Mouse (Mus musculus): ENCODE data around the gene Inpp1.

The Inpp1 gene

DNA sequence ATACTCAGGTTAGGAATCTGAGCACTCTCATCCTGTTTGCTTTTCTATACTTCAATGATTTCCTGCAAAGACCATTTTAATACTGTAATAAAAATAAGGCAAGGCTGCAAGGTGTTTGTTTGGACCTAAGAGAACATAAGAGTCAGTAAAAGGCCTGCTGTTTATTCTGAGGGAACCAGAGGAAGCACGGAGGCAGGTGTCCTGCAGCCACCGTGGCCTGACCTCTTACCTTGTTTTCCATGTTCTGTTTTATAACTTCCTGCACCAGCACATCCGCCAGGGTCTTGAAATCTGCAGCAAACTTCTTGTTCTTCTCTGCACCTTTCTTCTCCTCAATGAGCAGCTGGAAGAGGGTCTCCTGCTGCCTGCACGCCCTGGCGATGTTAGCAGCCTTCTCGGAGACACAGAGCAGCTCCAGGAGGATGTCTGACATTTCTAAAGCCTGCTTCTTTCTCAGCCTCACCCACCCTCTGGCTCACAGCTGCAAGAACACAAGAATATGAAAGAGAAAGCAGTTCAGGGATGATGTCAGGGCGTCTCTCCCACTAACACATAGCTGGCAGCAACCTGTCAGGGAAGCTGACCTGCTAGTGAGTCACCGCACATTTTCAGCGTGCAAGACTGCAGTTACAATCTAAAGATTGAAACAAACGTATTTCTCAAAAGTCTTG is 18.3 kb downstream of the Inpp1 start:
- in situ Hi-C loops (cut with MboI; ENCODE audit: low pct_unique_long_range_greater_than_20kb in 1 of 2, low sequenced_read_pairs in 2 of 2, unreplicated experiment in 1 of 2) = no loop called here

DNA sequence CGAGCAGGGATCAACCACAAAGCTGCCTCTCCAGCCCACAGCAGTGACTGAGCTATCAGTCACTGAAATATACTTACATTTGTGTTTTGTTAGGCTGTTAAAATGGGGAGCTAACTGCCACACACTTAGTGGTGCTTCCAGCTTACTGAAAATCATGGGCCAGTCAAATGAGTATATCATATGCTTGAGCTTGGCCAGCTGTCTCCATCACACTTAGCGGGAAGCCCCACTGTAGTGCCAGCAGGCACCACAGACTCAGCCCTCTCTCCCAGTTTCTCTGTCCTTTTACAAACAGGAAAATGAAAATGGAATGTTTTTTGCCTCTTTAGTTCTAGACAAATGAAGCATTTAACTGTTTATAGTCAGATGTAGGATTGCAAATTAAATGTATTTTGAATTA is 21.6 kb downstream of the Inpp1 start:
- in situ Hi-C loops (cut with MboI; ENCODE audit: low pct_unique_long_range_greater_than_20kb in 1 of 2, low sequenced_read_pairs in 2 of 2, unreplicated experiment in 1 of 2) = no loop called here

DNA sequence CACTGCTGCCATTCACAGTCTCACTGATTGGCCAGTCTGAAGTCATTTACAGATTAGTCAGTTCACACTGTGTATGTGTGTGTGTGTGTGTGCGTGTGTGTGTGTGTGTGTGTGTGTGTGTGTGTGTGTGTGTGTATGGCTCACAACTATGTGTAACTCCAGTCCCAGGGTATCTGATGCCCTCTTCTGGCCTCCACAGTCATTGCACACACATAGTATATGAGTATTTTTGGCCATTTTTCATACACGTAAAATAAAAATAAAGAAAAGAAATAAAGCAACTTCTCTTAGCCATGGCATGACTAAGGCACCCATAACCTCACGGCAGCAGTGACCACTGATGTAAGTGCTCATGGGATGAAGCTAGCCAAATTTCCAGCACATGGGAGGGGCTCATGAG is 23.8 kb downstream of the Inpp1 start:
- in situ Hi-C loops (cut with MboI; ENCODE audit: low pct_unique_long_range_greater_than_20kb in 1 of 2, low sequenced_read_pairs in 2 of 2, unreplicated experiment in 1 of 2) = no loop called here

DNA sequence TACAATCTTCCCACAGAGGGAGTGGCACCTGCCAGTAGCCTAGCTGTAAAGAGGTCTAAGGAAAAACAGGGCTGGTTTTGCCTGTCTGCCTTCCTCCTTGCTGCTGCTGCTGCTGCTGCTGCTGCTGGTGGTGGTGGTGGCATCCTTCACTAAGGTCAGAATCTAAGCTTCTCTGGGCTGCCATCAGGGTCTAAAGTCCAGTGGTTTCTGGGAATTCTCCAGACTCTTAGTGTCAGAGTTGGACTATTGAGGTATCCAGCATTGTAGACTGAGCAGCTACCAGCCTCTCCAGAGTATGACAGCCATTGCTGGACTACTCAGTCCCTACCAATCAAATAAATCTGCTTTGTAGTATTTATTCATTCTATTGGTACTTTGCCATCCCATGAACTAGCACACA is 24.8 kb downstream of the Inpp1 start:
- in situ Hi-C loops (cut with MboI; ENCODE audit: low pct_unique_long_range_greater_than_20kb in 1 of 2, low sequenced_read_pairs in 2 of 2, unreplicated experiment in 1 of 2) = no loop called here

DNA sequence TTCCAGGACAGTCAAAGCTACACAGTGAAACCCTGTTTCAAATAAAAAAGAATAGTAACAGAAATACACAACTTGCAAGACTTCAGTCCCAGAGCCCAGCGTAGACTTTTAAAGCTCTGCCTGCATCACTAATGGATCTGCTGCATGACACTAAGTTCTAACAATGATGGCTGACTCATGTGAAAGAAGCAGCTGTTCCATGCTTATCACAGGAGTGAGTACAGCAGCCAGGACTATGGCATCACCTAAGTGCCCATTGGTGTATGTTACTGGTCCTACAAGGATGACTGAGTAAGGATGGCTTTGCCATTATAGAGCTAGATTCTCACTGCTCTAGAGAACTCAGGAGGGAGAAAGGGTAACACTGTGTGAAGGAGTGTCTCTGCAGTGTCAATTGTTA is 30.2 kb downstream of the Inpp1 start:
- in situ Hi-C loops (cut with MboI; ENCODE audit: low pct_unique_long_range_greater_than_20kb in 1 of 2, low sequenced_read_pairs in 2 of 2, unreplicated experiment in 1 of 2) = no loop called here

DNA sequence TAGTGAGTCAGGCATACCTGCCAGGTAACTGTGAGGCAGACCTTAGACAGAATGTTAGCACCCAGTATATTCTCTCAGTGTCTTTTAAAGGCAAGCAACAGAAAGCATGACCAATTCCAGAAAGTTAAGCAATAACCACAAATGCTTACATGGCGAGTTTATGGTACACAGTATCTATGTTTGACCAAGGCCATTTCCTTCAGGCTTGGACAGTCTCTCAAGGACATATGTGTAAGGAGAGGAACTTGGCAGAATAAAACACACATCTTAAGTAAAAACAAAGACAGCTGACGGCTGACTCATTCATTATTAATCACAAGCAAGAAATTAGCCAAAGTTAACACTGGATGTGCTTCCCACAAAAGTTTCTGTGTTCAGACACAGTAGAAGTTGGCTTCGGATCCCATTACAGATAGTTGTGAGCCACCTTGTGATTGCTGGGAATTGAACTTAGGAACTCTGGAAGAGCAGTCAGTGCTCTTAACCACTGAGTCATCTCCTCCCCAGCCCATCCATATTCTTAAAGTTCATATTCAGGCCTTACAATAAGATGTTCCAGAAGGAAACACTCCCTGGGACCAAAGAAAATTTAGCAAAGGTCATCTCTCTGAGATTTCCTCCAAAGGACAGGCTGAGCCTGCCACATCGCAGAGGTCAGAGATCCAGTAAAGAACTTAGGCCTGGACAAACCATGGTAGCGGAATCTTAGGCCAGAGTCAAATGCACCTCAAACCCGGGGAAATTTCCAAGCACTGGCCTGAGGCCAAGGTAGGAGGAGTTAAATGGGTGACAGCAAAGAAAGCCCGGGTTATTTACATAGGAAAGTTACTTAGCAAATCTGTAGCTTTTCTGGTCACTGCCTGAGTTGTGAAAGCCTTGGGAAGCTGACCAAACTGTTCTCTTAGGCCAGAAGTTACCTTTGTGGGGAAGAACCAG is 52.0 kb downstream of the Inpp1 start:
- in situ Hi-C loops (cut with MboI; ENCODE audit: low pct_unique_long_range_greater_than_20kb in 1 of 2, low sequenced_read_pairs in 2 of 2, unreplicated experiment in 1 of 2) = no loop called here

DNA sequence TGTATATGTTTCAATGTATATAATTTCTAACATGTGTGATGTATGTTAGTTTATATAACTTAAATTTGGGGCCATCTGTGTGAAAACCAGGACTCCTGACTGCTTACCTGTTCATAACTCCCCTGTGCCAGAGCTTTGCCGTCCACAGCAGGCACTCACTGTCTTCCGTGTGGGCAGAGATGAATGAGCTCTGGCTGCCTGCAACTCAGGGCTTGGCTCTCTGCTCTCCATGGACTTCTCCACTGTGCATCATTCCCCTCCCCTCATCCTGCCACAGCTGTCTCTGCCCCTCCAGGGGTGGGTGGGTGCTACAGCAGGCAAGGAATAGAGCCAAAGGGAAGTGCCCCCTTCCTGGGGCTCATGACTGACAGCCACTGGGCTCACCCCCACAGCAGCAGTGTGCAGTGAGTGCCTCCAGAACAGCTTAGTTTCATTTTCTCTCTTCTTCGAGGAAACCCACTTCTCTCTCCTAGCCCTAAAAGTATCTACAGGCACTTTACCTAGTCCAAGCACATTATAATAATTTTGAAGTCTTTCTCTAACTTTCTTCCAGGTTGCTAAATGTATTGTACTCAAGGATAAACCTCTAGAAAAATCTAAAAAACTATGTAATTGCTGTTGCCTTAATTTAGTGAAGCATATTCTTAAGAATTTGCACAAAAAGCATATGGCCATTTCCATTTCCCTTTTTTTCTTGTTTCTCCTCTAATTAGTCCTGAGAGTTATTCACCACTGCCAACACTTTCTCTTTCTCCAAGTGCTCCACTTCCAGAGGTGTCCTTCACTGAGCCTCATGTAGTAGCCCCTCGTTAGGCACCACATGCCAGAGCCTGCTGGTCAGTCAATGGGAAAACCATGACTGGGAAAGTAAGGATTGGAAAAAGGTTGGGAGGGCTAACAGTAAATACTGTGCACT is 53.3 kb downstream of the Inpp1 start:
- in situ Hi-C loops (cut with MboI; ENCODE audit: low pct_unique_long_range_greater_than_20kb in 1 of 2, low sequenced_read_pairs in 2 of 2, unreplicated experiment in 1 of 2) = no loop called here

DNA sequence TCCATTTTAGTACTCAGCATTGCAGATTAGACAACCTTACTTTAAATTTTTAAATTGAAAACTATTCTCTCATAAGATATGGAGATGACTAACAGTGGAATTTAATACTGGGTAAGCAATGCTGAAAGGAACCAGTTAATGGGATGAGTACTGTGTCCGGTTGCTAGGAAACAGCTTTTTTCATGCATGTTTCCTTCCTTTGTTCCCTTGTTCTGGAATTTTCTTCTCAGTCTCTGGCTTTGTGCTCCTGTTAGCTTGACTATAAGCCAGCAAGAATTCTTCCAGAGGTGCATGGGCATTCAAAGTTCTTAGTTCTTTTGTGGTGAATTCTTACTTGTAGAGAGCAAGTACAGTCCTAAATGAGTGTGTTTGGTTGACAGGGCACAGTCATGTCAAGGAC is 59.3 kb downstream of the Inpp1 start:
- in situ Hi-C loops (cut with MboI; ENCODE audit: low pct_unique_long_range_greater_than_20kb in 1 of 2, low sequenced_read_pairs in 2 of 2, unreplicated experiment in 1 of 2) = no loop called here

DNA sequence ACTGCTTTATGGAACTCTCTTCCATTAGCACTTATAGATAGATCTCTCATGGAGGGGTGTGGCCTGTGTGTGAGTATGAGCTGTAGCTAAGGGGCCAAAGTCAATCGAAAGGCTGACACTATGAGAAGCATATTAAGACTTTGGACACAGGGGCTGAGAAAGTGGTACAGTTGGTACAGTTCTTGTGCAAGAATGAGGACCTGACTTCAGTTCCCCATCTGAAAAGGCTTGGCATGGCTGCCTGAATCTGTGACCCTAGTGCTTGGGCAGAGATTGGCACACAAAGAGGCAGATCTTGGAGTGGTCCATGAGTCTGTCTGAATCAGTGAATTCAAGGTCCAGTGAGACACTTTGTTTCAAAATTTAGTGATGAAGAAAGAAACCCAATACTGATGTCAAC is 63.2 kb downstream of the Inpp1 start:
- in situ Hi-C loops (cut with MboI; ENCODE audit: low pct_unique_long_range_greater_than_20kb in 1 of 2, low sequenced_read_pairs in 2 of 2, unreplicated experiment in 1 of 2) = no loop called here

DNA sequence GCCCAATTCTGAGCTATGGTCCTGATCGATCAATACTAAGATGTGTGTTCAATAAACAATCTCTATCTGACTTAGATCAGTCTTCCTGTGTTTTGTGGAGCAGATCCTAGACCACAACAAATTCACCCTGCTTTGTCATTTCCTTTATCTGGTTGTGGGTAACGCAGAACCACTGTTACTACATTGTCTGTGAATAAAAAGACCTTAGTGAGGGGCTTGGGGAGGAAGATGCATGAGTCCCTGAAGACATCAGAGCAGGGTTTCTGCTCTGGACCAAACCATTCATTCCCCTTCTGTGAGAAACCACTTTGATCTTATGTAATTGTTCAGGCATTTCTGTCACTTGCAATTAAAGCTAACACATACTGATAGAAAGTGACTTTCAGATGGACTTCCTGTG is 63.7 kb downstream of the Inpp1 start:
- in situ Hi-C loops (cut with MboI; ENCODE audit: low pct_unique_long_range_greater_than_20kb in 1 of 2, low sequenced_read_pairs in 2 of 2, unreplicated experiment in 1 of 2) = no loop called here

DNA sequence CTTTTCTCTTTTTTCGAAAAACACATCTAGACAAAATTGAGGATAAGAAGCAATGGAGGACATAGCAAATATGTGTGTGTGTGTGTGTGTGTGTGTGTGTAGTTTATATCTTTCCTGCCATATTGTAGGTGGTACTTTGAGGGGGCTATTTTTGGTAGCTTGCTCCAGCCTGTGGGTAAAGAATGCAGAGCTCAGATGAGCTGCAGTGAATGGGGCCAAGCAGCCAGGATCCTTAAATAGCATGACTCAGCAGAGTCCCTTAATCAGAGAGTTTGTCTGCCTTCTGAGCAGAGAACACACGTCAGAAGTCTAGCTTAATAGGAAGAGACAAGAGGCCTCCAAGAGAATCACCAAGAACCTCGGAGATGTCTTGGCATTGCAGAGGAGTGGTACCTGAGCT is 64.8 kb downstream of the Inpp1 start:
- in situ Hi-C loops (cut with MboI; ENCODE audit: low pct_unique_long_range_greater_than_20kb in 1 of 2, low sequenced_read_pairs in 2 of 2, unreplicated experiment in 1 of 2) = no loop called here

DNA sequence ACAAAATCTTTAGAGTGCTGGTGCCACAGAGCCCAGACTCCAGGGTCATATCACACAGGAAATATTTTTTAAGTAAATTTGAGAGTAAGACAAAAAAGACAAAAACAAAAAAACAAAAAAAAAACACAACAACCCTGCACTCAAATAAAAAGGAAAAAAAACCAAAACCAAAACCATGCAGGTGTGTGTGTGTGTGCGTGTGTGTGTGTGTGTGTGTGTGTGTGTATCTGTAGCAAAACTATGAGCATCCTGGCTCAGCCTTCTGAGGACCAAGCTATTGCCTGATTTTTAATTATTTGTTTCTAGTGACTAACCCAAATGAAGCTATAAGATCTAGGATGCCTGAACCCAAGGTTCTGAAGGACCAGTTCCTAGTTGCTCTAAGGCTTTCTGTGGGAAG is 65.9 kb downstream of the Inpp1 start:
- in situ Hi-C loops (cut with MboI; ENCODE audit: low pct_unique_long_range_greater_than_20kb in 1 of 2, low sequenced_read_pairs in 2 of 2, unreplicated experiment in 1 of 2) = no loop called here

DNA sequence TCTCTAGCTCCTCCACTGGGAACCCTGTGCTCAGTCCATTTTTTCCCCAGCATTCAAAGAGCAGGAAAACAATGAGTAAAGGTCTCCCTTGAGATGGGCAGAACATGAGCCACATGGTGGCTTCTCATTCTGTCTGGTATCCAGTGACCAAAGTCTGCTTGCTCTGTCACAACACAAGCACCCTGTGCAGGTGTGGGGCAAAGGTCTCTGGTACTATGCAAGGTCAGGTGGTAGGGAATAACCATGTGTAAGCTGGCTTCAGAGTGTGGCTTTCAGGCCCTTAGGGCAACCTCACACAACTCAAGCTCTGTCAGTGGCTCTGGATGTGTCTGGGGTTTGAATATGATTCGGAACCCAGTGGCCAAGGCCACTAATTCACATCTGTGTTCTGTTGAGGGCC is 67.5 kb downstream of the Inpp1 start:
- in situ Hi-C loops (cut with MboI; ENCODE audit: low pct_unique_long_range_greater_than_20kb in 1 of 2, low sequenced_read_pairs in 2 of 2, unreplicated experiment in 1 of 2) = loop anchor here in 1 of 2 experiments (25.0 kb wide), 1 partner anchor 212 kb away; no protein-coding TSS in a partner anchor

DNA sequence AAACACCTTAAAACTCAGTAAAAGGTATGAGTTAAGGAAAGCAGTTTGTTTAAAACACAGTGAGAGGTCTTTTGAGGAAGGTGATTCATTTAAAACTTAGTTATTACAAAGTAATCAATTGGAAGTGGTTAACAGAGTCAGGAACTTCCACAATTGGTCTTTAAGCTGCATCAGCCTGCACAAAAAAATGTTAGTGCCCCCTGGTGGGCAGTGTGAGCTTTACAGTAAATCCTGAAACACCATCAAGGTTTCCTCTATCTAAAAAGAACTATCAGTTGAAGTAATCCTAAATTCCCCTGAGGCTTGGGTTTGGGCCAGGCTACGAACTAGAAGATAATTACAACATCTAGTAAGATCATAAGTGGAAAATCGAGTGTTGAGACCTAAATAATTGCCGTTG is 69.2 kb downstream of the Inpp1 start:
- in situ Hi-C loops (cut with MboI; ENCODE audit: low pct_unique_long_range_greater_than_20kb in 1 of 2, low sequenced_read_pairs in 2 of 2, unreplicated experiment in 1 of 2) = loop anchor here in 1 of 2 experiments (25.0 kb wide), 1 partner anchor 214 kb away; no protein-coding TSS in a partner anchor

DNA sequence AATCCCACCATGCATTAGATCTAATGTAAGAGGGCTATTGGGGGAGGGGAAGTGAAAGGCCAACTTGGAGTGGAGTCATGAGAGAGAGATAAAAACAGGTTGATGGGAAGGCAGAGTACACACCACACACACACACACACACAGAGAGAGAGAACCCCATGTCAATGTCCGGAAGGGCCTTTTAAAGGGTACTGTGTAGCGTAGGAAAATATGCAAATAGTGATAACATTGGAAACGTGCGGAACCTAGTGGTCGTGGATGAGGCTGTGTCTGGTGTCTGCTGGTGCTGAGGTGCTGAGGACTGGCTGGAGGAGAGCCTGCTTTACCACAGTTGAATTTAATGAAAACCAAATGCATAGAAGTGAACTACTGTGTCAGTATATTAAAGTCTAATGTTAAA is 74.9 kb downstream of the Inpp1 start:
- in situ Hi-C loops (cut with MboI; ENCODE audit: low pct_unique_long_range_greater_than_20kb in 1 of 2, low sequenced_read_pairs in 2 of 2, unreplicated experiment in 1 of 2) = loop anchor here in 1 of 2 experiments (25.0 kb wide), 1 partner anchor 220 kb away; no protein-coding TSS in a partner anchor

All from mouse embryonic stem cell (cell line).